Mouse (Mus musculus) heart, embryonic 12.5 days (tissue): Measurements from ENCODE around the gene Kcnip4. TPM values are rescaled to one million over a fixed set of nuclear protein-coding genes. Genes with fewer than 3 reads are reported as not detected.

Experiments
- ATAC-seq: fragments of 200-750 bp; cut with Nextera tagmentation; 2 replicates; pipeline ENCODE4 v1.8.0; 2017; ENCODE audit warnings: moderate TSS enrichment, moderate library complexity; ENCODE audit not compliant: insufficient number of reproducible peaks, low FRiP score
- H3K27ac ChIP-seq: fragments of 300-500 bp; sonication (generic); 2 replicates; pipeline ENCODE4 v1.5.1; 2016; ENCODE audit warnings: mild to moderate bottlenecking, moderate library complexity; ENCODE audit not compliant: poor library complexity, severe bottlenecking
- H3K27me3 ChIP-seq: fragments of 300-500 bp; sonication (generic); replicated peaks from 2 replicates; pipeline ENCODE4 v1.6.1; 2016; ENCODE audit warnings: mild to moderate bottlenecking, moderate library complexity
- H3K36me3 ChIP-seq: fragments of 300-500 bp; sonication (generic); 2 replicates; pipeline ENCODE4 v1.6.1; 2016; ENCODE audit warnings: mild to moderate bottlenecking, moderate library complexity
- H3K4me1 ChIP-seq: fragments of 300-500 bp; sonication (generic); replicated peaks from 2 replicates; pipeline ENCODE4 v1.6.1; 2016; ENCODE audit warnings: mild to moderate bottlenecking
- H3K4me2 ChIP-seq: fragments of 300-500 bp; sonication (generic); 2 replicates; pipeline ENCODE4 v1.6.1; 2016; ENCODE audit warnings: mild to moderate bottlenecking, moderate library complexity
- H3K4me3 ChIP-seq: fragments of 300-500 bp; sonication (generic); 2 replicates; pipeline ENCODE4 v1.5.1; 2016; ENCODE audit warnings: mild to moderate bottlenecking
- H3K9ac ChIP-seq: fragments of 300-500 bp; sonication (generic); 2 replicates; pipeline ENCODE4 v1.6.1; 2016; ENCODE audit warnings: mild to moderate bottlenecking, moderate library complexity
- H3K9me3 ChIP-seq: fragments of 300-500 bp; sonication (generic); replicated peaks from 2 replicates; pipeline ENCODE4 v1.6.1; 2016; ENCODE audit warnings: mild to moderate bottlenecking, moderate library complexity
- WGBS: fragments of 180-500 bp; shearing (Covaris S2); methylation state at CpG from one replicate; pipeline ENCODE4 v1.1.7; 2016; 5-methylcytosine and 5-hydroxymethylcytosine counted together
- polyA plus RNA-seq: library from polyadenylated mRNA; unstranded; fragments of >200 nt; fragmentation: Nextera tagmentation; extraction: Ambion mirVana; gene quantifications from 2 replicates; pipeline ENCODE4 v1.2.1, GENCODE M21; 2016

Gene Kcnip4
- polyA plus RNA-seq, 1 experiment from 2014 or later = 0.80 TPM

DNA sequence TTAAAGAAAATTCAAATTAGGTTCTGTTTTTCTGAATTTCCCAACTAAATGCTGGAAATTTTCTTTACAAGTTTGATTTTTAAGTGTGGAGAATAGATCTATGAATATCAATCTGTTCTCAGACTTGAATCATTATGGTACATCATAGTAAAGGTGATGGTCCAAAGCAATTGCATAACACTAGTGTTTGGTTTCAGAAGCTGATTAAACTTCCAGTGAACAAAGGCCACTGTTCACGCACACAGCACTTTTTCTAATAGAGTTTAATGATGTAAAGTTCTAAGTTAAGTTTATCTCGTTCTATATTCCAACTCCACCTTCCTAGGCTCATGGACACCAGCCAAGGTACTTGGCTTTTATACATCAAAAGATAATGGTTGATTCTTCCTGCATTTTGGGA is 219.4 kb downstream of the Kcnip4 start:
- no peak overlapping the region for H3K4me2 ChIP-seq
- H3K9ac ChIP-seq = no peak overlapping the region
- no peaks in the 10 kb centered on the region for H3K27me3 ChIP-seq
- H3K36me3 ChIP-seq = no peaks in the 10 kb centered on the region
- WGBS = 58% methylated on average over 2 of the region's 2 CpGs
- no peak overlapping the region for H3K4me3 ChIP-seq
- no peak overlapping the region for H3K27ac ChIP-seq
- no peaks in the 10 kb centered on the region for H3K9me3 ChIP-seq
- no peak for ATAC-seq
- H3K4me1 ChIP-seq = no peaks in the 10 kb centered on the region

DNA sequence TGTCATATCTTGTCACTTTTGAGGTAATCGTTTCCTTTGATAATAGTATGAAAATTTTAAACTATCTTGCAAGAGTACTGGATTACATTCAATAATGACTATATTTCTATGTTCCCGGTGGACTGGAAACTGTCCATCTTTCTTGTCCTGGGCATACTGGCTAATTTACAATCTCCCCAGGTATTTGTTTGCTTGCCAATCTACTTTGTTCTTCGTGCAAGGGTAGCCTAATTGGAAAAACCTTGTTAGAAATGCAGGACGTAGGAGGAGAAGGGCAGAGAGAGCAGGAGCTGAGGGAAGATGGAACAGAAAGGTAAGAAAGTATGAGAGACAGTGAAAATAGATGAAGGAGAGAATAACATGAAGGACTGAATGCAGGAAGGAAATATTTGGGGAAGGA is 226.1 kb downstream of the Kcnip4 start:
- Histone ChIP-seq H3K36me3 (no peaks in the 10 kb centered on the region), H3K4me2 (no peak overlapping the region), H3K9me3 (no peaks in the 10 kb centered on the region), H3K27ac (no peak overlapping the region), H3K27me3 (no peaks in the 10 kb centered on the region), H3K4me1 (no peaks in the 10 kb centered on the region; the same call in 1 of the 2 replicates), H3K4me3 (no peak overlapping the region), H3K9ac (no peak overlapping the region)
- no peak for ATAC-seq
- WGBS = 69% methylated on average over 4 of the region's 4 CpGs

DNA sequence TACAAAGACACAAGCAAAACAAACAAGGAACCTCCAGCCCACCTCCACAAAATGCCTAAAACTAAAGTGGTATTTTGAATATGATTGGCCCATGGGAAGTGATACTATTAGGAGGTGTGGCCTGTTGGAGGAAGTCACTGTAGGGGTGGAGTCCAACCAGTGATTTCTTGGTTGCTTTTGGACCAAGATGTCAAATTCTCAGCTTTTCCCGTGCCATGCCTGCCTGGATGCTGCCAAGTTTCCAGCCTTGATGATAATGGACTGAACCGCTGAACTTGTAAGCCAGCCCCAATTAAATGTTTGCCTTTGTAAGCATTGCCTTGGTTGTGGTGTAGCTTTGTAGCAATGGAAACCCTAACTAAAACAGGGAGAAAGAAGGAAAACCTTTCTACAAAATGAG is 232.3 kb downstream of the Kcnip4 start:
- no peaks in the 10 kb centered on the region for H3K36me3 ChIP-seq
- no peaks in the 10 kb centered on the region for H3K27me3 ChIP-seq
- no peaks in the 10 kb centered on the region for H3K4me1 ChIP-seq
- no peak overlapping the region for H3K9ac ChIP-seq
- no peak overlapping the region for H3K4me3 ChIP-seq
- ATAC-seq = no peak
- H3K9me3 ChIP-seq = no peaks in the 10 kb centered on the region
- no peak overlapping the region for H3K27ac ChIP-seq
- 71% methylated on average over 2 of the region's 2 CpGs for WGBS
- H3K4me2 ChIP-seq = no peak overlapping the region

DNA sequence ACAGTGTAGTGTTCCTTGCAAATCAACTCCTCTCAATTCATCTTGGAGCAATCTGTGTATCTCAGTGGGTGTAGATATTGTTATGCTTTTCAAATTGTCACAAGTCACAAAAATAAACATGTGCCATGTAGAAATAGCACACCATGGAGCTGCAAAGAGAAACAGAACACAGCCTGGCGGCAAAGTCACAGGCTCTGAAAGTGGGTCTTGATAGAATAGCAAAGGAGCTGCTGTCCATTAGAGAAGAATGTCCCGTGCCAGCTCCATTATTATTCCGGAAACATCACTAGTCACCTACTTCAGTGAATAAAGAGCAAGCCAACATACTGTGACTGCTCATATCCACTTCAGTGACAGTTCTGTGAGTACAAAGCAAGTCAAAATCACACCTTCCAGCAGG is 232.9 kb downstream of the Kcnip4 start:
- 56% methylated on average over 3 of the region's 3 CpGs for WGBS
- no peak overlapping the region for H3K9ac ChIP-seq
- no peak overlapping the region for H3K4me2 ChIP-seq
- H3K9me3 ChIP-seq = no peaks in the 10 kb centered on the region
- no peaks in the 10 kb centered on the region for H3K4me1 ChIP-seq
- no peaks in the 10 kb centered on the region for H3K27me3 ChIP-seq
- ATAC-seq = no peak
- H3K27ac ChIP-seq = no peak overlapping the region
- no peaks in the 10 kb centered on the region for H3K36me3 ChIP-seq
- no peak overlapping the region for H3K4me3 ChIP-seq

DNA sequence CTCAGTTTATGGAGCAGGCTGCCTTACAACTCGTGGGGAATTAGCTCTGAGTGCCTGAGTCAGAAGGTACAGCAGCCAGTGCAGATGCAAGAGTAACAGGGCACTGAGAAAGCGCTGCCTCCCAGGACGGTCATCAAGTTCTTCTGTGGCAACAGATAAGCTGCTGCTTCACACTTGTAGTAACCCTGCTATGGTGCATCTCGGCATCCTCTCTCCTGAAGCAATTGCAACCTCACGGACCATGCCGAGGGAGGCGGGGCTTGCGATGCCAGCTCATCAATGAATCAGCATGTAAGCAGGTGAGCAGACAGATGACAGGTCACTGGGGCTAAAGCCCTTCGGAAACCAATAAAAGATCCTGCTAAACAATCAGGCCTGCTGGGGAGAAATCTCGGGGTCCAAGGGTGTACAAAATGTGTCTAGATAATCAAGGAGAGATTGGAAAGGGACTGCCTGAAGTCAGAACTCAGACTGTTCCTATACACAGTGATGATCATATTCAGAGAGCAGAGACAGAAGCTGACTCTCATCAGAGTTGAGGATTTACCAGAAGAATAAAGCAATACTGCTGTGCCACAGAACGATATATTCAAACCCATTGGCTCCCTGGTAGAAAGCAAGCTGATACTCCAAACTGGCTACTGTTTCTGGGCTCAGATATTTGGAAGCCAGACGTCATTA is 239.1 kb downstream of the Kcnip4 start:
- H3K4me1 ChIP-seq = 0 out of 2 replicates have a peak, but pooled peaks cover 3% of the 10 kb centered on the region
- H3K4me2 ChIP-seq = peak overlapping the region; percentile 55
- no peak overlapping the region for H3K4me3 ChIP-seq
- H3K27ac ChIP-seq = no peak overlapping the region
- no peaks in the 10 kb centered on the region for H3K9me3 ChIP-seq
- no peaks in the 10 kb centered on the region for H3K27me3 ChIP-seq
- no peak for ATAC-seq
- H3K9ac ChIP-seq = no peak overlapping the region
- no peaks in the 10 kb centered on the region for H3K36me3 ChIP-seq
- 20% methylated on average over 12 of the region's 12 CpGs for WGBS

DNA sequence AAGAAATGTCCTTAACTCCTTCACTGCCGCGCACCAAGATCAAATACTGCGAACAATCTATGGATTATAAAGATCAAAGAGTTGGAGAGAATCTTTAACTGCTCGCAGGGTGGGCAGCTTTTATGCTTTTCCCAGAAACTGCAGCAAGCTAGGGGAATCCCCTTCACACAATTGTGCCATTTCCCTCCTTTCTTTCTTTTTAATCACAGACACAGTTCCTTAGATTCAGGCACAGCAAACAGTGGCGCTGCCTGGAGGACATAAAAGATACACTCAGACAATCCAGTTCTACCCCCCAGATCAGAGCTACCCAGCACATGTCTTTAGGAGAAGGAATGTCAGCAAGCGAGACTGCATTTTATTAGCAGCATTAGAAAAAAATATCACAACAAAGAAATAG is 239.9 kb downstream of the Kcnip4 start:
- no peaks in the 10 kb centered on the region for H3K27me3 ChIP-seq
- no peaks in the 10 kb centered on the region for H3K36me3 ChIP-seq
- H3K4me3 ChIP-seq = no peak overlapping the region
- H3K4me2 ChIP-seq = no peak overlapping the region
- ATAC-seq = no peak
- WGBS = 67% methylated on average over 6 of the region's 6 CpGs
- H3K4me1 ChIP-seq = 0 out of 2 replicates have a peak, but pooled peaks cover 3% of the 10 kb centered on the region
- no peak overlapping the region for H3K9ac ChIP-seq
- H3K27ac ChIP-seq = no peak overlapping the region
- H3K9me3 ChIP-seq = no peaks in the 10 kb centered on the region

DNA sequence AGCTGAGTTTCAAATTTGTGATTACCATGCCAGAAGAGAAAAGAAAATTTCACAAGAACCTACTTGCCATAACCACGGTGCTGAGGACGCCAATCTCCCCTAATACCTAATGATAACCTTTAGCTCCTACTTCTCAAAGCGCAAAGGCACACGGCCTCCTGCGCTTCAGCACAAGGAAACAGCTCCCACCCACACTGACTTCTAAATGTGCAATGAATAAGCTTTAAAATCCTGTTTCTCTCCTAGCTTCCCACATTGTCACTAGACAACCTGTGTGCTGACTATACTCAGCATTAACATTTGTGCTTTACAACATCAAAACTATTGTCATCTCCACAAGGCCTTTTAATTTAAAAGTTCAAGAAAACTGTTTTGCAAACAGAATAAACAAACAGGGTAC is 241.3 kb downstream of the Kcnip4 start:
- H3K9me3 ChIP-seq = no peaks in the 10 kb centered on the region
- no peak overlapping the region for H3K9ac ChIP-seq
- H3K4me3 ChIP-seq = no peak overlapping the region
- no peak overlapping the region for H3K27ac ChIP-seq
- H3K4me1 ChIP-seq = 0 out of 2 replicates have a peak, but pooled peaks cover 3% of the 10 kb centered on the region
- no peaks in the 10 kb centered on the region for H3K27me3 ChIP-seq
- no peaks in the 10 kb centered on the region for H3K36me3 ChIP-seq
- 57% methylated on average over 5 of the region's 5 CpGs for WGBS
- no peak overlapping the region for H3K4me2 ChIP-seq
- no peak for ATAC-seq

DNA sequence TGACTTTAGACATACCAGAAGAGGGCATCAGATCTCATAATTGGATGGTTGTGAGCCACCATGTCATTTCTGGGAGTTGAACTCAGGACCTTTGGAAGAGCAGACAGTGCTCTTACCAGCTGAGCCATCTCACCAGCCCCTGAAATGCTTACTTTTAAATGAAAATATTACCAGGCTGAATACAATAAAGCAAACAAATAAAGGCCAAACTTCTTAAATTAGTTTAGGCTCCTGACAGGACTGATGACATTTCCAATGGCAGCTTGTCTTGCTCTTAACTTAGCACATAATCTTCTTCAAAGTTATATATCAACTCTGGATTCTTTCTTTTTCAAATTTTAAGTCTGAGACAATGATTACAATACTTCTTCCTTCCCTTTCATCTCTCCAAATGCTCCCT is 252.8 kb downstream of the Kcnip4 start:
- Histone ChIP-seq H3K4me1 (no peaks in the 10 kb centered on the region), H3K27ac (no peak overlapping the region), H3K9me3 (no peaks in the 10 kb centered on the region), H3K27me3 (no peaks in the 10 kb centered on the region), H3K4me2 (no peak overlapping the region), H3K36me3 (no peaks in the 10 kb centered on the region), H3K9ac (no peak overlapping the region), H3K4me3 (no peak overlapping the region)
- ATAC-seq = no peak

DNA sequence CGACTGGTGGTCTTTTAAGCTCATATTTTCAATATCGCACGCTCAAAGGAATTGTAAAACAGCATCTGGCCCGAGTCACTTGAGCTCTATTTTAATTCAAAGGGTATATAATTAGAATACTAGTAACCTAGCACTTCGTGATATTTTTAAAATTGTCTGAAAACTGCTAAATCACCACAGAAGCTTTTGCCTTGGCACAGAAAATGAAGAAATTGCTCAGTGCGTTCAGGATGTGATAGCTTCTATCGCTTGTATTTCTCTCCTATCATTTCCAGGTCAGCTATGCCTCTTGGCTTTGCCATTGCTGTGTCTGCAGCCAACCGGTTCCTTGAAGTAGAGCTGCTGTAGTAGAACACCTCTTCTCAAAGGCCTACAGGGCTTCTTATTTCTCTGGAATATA is 255.9 kb downstream of the Kcnip4 start:
- no peak overlapping the region for H3K4me3 ChIP-seq
- H3K9me3 ChIP-seq = no peaks in the 10 kb centered on the region
- H3K9ac ChIP-seq = no peak overlapping the region
- no peak for ATAC-seq
- no peaks in the 10 kb centered on the region for H3K27me3 ChIP-seq
- 84% methylated on average over 8 of the region's 8 CpGs for WGBS
- H3K4me2 ChIP-seq = no peak overlapping the region
- no peaks in the 10 kb centered on the region for H3K36me3 ChIP-seq
- H3K4me1 ChIP-seq = no peaks in the 10 kb centered on the region
- H3K27ac ChIP-seq = no peak overlapping the region

DNA sequence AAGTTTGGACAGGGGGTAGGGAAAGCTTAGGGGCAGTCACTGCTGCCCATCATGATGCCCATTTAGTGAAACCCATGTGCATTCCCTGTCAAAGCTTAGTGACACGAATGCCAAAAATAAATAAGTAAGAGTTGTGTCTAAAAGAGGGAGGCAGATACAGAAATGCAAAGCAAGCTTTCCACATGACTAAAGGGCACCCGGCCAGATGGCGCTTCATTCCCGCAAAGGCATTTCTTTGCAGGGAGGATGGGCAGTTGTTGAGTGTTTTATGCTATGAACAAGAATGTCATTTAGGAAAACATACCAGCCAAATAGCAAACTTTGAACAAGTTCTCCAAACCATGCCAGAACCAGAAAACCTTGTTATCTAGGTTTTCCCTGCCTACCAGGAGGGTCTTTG is 265.4 kb downstream of the Kcnip4 start:
- 81% methylated on average over 4 of the region's 4 CpGs for WGBS
- Histone ChIP-seq H3K36me3 (no peaks in the 10 kb centered on the region), H3K27me3 (no peaks in the 10 kb centered on the region), H3K4me1 (no peaks in the 10 kb centered on the region; the same call in 1 of the 2 replicates), H3K4me3 (no peak overlapping the region), H3K4me2 (no peak overlapping the region), H3K27ac (no peak overlapping the region), H3K9ac (no peak overlapping the region), H3K9me3 (no peaks in the 10 kb centered on the region)
- no peak for ATAC-seq

DNA sequence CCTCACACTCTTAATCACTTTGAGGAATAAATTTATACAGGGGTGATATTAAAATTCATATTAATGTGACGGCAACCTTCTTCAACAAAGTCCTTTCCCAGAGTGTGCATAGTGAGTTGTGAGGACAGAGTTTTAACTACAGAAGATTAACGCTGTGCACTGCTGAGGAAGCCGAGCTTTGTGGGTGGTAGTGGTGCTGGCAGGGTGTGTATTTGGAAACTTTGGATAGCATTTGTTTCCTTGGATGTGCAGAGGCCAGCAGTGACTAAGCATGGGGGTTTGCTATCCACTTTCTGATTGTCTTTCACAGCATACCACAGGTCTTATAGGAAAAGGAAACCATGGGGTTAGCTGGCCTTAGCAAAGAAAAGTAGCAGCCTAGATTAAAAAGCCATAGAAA is 267.9 kb downstream of the Kcnip4 start:
- Histone ChIP-seq H3K27ac (no peak overlapping the region), H3K4me3 (no peak overlapping the region), H3K9ac (no peak overlapping the region), H3K4me2 (no peak overlapping the region), H3K27me3 (no peaks in the 10 kb centered on the region), H3K36me3 (no peaks in the 10 kb centered on the region), H3K4me1 (no peaks in the 10 kb centered on the region; the same call in 1 of the 2 replicates), H3K9me3 (no peaks in the 10 kb centered on the region)
- no peak for ATAC-seq
- WGBS = 64% methylated on average over 3 of the region's 3 CpGs

DNA sequence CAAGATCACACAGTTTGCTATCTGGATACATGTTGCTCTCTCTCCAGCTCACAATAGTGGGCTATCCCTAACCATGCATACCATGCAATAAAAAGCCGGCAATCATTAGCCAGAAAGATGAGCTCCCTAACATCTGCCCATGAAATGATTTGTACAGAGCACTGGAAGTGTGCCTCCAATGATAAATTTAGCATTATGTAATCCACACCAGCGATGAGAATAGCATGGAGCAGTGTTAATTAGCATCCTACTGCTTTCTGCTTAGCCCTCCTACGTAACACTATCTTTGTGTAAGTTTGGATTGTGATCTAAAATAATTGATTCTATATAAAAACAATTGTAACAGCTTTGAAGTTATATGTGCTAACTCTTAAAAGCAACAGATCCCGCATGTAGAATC is 268.7 kb downstream of the Kcnip4 start:
- Histone ChIP-seq H3K36me3 (no peaks in the 10 kb centered on the region), H3K27ac (no peak overlapping the region), H3K4me1 (no peaks in the 10 kb centered on the region; the same call in 1 of the 2 replicates), H3K9ac (no peak overlapping the region), H3K4me2 (no peak overlapping the region), H3K27me3 (no peaks in the 10 kb centered on the region), H3K9me3 (no peaks in the 10 kb centered on the region), H3K4me3 (no peak overlapping the region)
- no peak for ATAC-seq
- 70% methylated on average over 4 of the region's 4 CpGs for whole genome bisulfite sequencing
